Mouse (Mus musculus): ENCODE measurements at regions not wholly inside any gene's neighbourhood (a gene's known extent, or its start where the extent isn't known, plus 50 kb on each side); places are given as distances from the start of the nearest gene placed in this dataset.

- ATAC-seq (no peak), DNase-seq (no peak)
- H3K4me3 ChIP-seq (ENCODE audit: low read depth, low read length), result no peak overlapping the region
- no peaks in the 10 kb centered on the region for H3K27me3 ChIP-seq (ENCODE audit: insufficient read depth, low read length)
- no peaks in the 10 kb centered on the region for H3K9me3 ChIP-seq (ENCODE audit: low read length)
- H3K36me3 ChIP-seq (replicated peaks; ENCODE audit: insufficient read depth, low read length), result no peaks in the 10 kb centered on the region
- no peak for TF ChIP-seq CTCF (IDR thresholded peaks at IDR 0.05; ENCODE audit: low read depth)
- TF ChIP-seq EP300 (IDR thresholded peaks at IDR 0.05; ENCODE audit: low read depth), result no peak
- H3K4me2 ChIP-seq (ENCODE audit: low read depth, low read length), result no peak overlapping the region
- H3K9ac ChIP-seq (replicated peaks), result no peak overlapping the region
- peaks cover 8% of the 10 kb centered on the region; the same call in 1 of the 2 replicates for H3K4me1 ChIP-seq (ENCODE audit: insufficient read depth)
- 77% methylated on average over 13 of the region's 13 CpGs for WGBS (ENCODE audit: insufficient replicate concordance)
- H3K27ac ChIP-seq (ENCODE audit: low read depth), result no peak overlapping the region
Measured at GRCm38 (mm10) chr15:59754906-59755305, 261.5 kb downstream of the 4933412E24Rik start.

GRCm38 (mm10) chr15:59752277-59752676, 264.1 kb downstream of the 4933412E24Rik start:
- 79% methylated on average over 1 of the region's 1 CpGs for WGBS (ENCODE audit: insufficient replicate concordance)
- ATAC-seq, result no peak
- DNase-seq, result no peak
- no peaks in the 10 kb centered on the region for H3K36me3 ChIP-seq (replicated peaks; ENCODE audit: insufficient read depth, low read length)
- no peak overlapping the region for H3K4me2 ChIP-seq (ENCODE audit: low read depth, low read length)
- H3K9me3 ChIP-seq (ENCODE audit: low read length), result no peaks in the 10 kb centered on the region
- H3K27ac ChIP-seq (ENCODE audit: low read depth), result no peak overlapping the region
- TF ChIP-seq EP300 (IDR thresholded peaks at IDR 0.05; ENCODE audit: low read depth), result no peak
- TF ChIP-seq CTCF (IDR thresholded peaks at IDR 0.05; ENCODE audit: low read depth), result no peak
- H3K4me3 ChIP-seq (ENCODE audit: low read depth, low read length), result no peak overlapping the region
- H3K9ac ChIP-seq (replicated peaks), result no peak overlapping the region
- 0 out of 2 replicates have a peak, but pooled peaks cover 8% of the 10 kb centered on the region for H3K4me1 ChIP-seq (ENCODE audit: insufficient read depth)
- no peaks in the 10 kb centered on the region for H3K27me3 ChIP-seq (ENCODE audit: insufficient read depth, low read length)

- Histone ChIP-seq H3K9ac (replicated peaks) (no peak overlapping the region), H3K36me3 (replicated peaks; ENCODE audit: insufficient read depth, low read length) (no peaks in the 10 kb centered on the region), H3K27ac (ENCODE audit: low read depth) (no peak overlapping the region), H3K9me3 (ENCODE audit: low read length) (no peaks in the 10 kb centered on the region), H3K4me1 (ENCODE audit: insufficient read depth) (peaks cover 13% of the 10 kb centered on the region), H3K4me2 (ENCODE audit: low read depth, low read length) (no peak overlapping the region), H3K4me3 (ENCODE audit: low read depth, low read length) (no peak overlapping the region), H3K27me3 (ENCODE audit: insufficient read depth, low read length) (no peaks in the 10 kb centered on the region)
- DNase-seq (no peak), ATAC-seq (no peak)
- TF ChIP-seq EP300 (IDR thresholded peaks at IDR 0.05; ENCODE audit: low read depth) (no peak), CTCF (IDR thresholded peaks at IDR 0.05; ENCODE audit: low read depth) (no peak)
- WGBS (ENCODE audit: insufficient replicate concordance), result 76% methylated on average over 9 of the region's 9 CpGs
Measured at GRCm38 (mm10) chr15:59746290-59746689, 270.1 kb downstream of the 4933412E24Rik start.

- TF ChIP-seq EP300 (IDR thresholded peaks at IDR 0.05; ENCODE audit: low read depth), result peak; percentile 64; the same call in 1 of the 2 replicates
- no peak for TF ChIP-seq CTCF (IDR thresholded peaks at IDR 0.05; ENCODE audit: low read depth)
- Histone ChIP-seq H3K36me3 (replicated peaks; ENCODE audit: insufficient read depth, low read length) (no peaks in the 10 kb centered on the region), H3K27me3 (ENCODE audit: insufficient read depth, low read length) (no peaks in the 10 kb centered on the region), H3K27ac (ENCODE audit: low read depth) (peak overlapping the region; percentile 34; the same call in 1 of the 2 replicates), H3K9ac (replicated peaks) (no peak overlapping the region), H3K9me3 (ENCODE audit: low read length) (no peaks in the 10 kb centered on the region), H3K4me1 (ENCODE audit: insufficient read depth) (peaks cover 13% of the 10 kb centered on the region), H3K4me3 (ENCODE audit: low read depth, low read length) (no peak overlapping the region), H3K4me2 (ENCODE audit: low read depth, low read length) (no peak overlapping the region)
- 29% methylated on average over 5 of the region's 5 CpGs for whole genome bisulfite sequencing (ENCODE audit: insufficient replicate concordance)
- DNase-seq, result peak; percentile 31
- peak; percentile 67 for ATAC-seq
Measured at GRCm38 (mm10) chr15:59744411-59744931, 271.9 kb downstream of the 4933412E24Rik start.

- ATAC-seq (no peak), DNase-seq (no peak)
- no peak overlapping the region for H3K4me2 ChIP-seq (ENCODE audit: low read depth, low read length)
- peaks cover 7% of the 10 kb centered on the region for H3K4me1 ChIP-seq (ENCODE audit: insufficient read depth)
- WGBS (ENCODE audit: insufficient replicate concordance), result 44% methylated on average over 5 of the region's 5 CpGs
- no peaks in the 10 kb centered on the region for H3K9me3 ChIP-seq (ENCODE audit: low read length)
- H3K4me3 ChIP-seq (ENCODE audit: low read depth, low read length), result no peak overlapping the region
- no peaks in the 10 kb centered on the region for H3K27me3 ChIP-seq (ENCODE audit: insufficient read depth, low read length)
- TF ChIP-seq CTCF (IDR thresholded peaks at IDR 0.05; ENCODE audit: low read depth), result no peak
- H3K27ac ChIP-seq (ENCODE audit: low read depth), result no peak overlapping the region
- no peaks in the 10 kb centered on the region for H3K36me3 ChIP-seq (replicated peaks; ENCODE audit: insufficient read depth, low read length)
- H3K9ac ChIP-seq (replicated peaks), result no peak overlapping the region
Measured at GRCm38 (mm10) chr15:59739197-59739596, 277.2 kb downstream of the 4933412E24Rik start.

GRCm38 (mm10) chr15:59737247-59737646, 279.2 kb downstream of the 4933412E24Rik start:
- H3K4me1 ChIP-seq (ENCODE audit: insufficient read depth), result no peaks in the 10 kb centered on the region
- H3K4me3 ChIP-seq (ENCODE audit: low read depth, low read length), result no peak overlapping the region
- 56% methylated on average over 4 of the region's 4 CpGs for WGBS (ENCODE audit: insufficient replicate concordance)
- no peak overlapping the region for H3K9ac ChIP-seq (replicated peaks)
- H3K9me3 ChIP-seq (ENCODE audit: low read length), result no peaks in the 10 kb centered on the region
- TF ChIP-seq CTCF (IDR thresholded peaks at IDR 0.05; ENCODE audit: low read depth), result no peak
- TF ChIP-seq EP300 (IDR thresholded peaks at IDR 0.05; ENCODE audit: low read depth), result no peak
- no peaks in the 10 kb centered on the region for H3K36me3 ChIP-seq (replicated peaks; ENCODE audit: insufficient read depth, low read length)
- no peak overlapping the region for H3K4me2 ChIP-seq (ENCODE audit: low read depth, low read length)
- H3K27me3 ChIP-seq (ENCODE audit: insufficient read depth, low read length), result no peaks in the 10 kb centered on the region
- H3K27ac ChIP-seq (ENCODE audit: low read depth), result no peak overlapping the region
- ATAC-seq, result no peak
- no peak for DNase-seq

- TF ChIP-seq CTCF (IDR thresholded peaks at IDR 0.05; ENCODE audit: low read depth), result no peak
- TF ChIP-seq EP300 (IDR thresholded peaks at IDR 0.05; ENCODE audit: low read depth), result no peak
- no peak overlapping the region for H3K27ac ChIP-seq (ENCODE audit: low read depth)
- no peak overlapping the region for H3K9ac ChIP-seq (replicated peaks)
- no peak overlapping the region for H3K4me3 ChIP-seq (ENCODE audit: low read depth, low read length)
- no peaks in the 10 kb centered on the region for H3K36me3 ChIP-seq (replicated peaks; ENCODE audit: insufficient read depth, low read length)
- no peak overlapping the region for H3K4me2 ChIP-seq (ENCODE audit: low read depth, low read length)
- DNase-seq (no peak), ATAC-seq (no peak)
- H3K27me3 ChIP-seq (ENCODE audit: insufficient read depth, low read length), result no peaks in the 10 kb centered on the region
- H3K4me1 ChIP-seq (ENCODE audit: insufficient read depth), result peaks cover 1% of the 10 kb centered on the region
- no peaks in the 10 kb centered on the region for H3K9me3 ChIP-seq (ENCODE audit: low read length)
- 70% methylated on average over 1 of the region's 1 CpGs for WGBS (ENCODE audit: insufficient replicate concordance)
Measured at GRCm38 (mm10) chr15:59734376-59734775, 282.0 kb downstream of the 4933412E24Rik start.

All from liver, postnatal 0 days (tissue).